Mouse (Mus musculus) small intestine, adult 2 months (tissue): ENCODE results near the gene Catsper2.

ENCODE experiments used
- CTCF ChIP-seq: fragments of 200-500 bp; IDR thresholded peaks from 2 replicates; pipeline ENCODE4 v1.5.1; 2012; ENCODE audit warnings: low read depth, mild to moderate bottlenecking, control low read depth, inconsistent platforms, low read length, moderate library complexity, mixed read lengths; ENCODE audit not compliant: insufficient replicate concordance, insufficient read length; ENCODE audit errors: extremely low read depth
- POLR2A ChIP-seq: fragments of 200-500 bp; IDR thresholded peaks from 2 replicates; pipeline ENCODE4 v1.6.1; 2012; ENCODE audit warnings: low read depth, mild to moderate bottlenecking, control low read depth, inconsistent platforms, low read length, moderate library complexity

GRCm38 (mm10) chr2:121418476-121418875 lies 4.9 kb upstream of the Catsper2 start:
- TF ChIP-seq CTCF (no peak), POLR2A (no peak)
